Mouse (Mus musculus) MEL (cell line): Measurements from ENCODE around the gene Thap8. TPM values are rescaled to one million over a fixed set of nuclear protein-coding genes. Genes with fewer than 3 reads are reported as not detected.

ENCODE experiments used
- DNase-seq: peaks from one replicate; pipeline ENCODE4 v3.0.0; 2011; ENCODE audit warnings: low read depth, low spot score
- H3K27ac ChIP-seq: 2 replicates; pipeline ENCODE4 v1.5.1; 2012; ENCODE audit warnings: low read depth, mild to moderate bottlenecking, control low read depth, low read length, moderate library complexity; ENCODE audit not compliant: control insufficient read depth
- H3K27me3 ChIP-seq, 2 experiments: fragments of 150-350 bp in 1 of 2; sonication (generic) in 1 of 2; 2 replicates each; pipeline ENCODE4 v1.6.1; 2012; ENCODE audit warnings: low read length in 2 of 2, mild to moderate bottlenecking in 2 of 2, improper control_type of control experiment in 1 of 2, moderate library complexity in 1 of 2; ENCODE audit not compliant: insufficient read depth in 2 of 2, control insufficient read depth in 1 of 2
- H3K36me3 ChIP-seq, 2 experiments: 2 replicates each; pipeline ENCODE4 v1.6.1; 2012 to 2014; ENCODE audit warnings: low read length in 2 of 2, improper control_type of control experiment in 1 of 2, inconsistent platforms in 1 of 2, mild to moderate bottlenecking in 1 of 2; ENCODE audit not compliant: insufficient read depth in 2 of 2, control insufficient read depth in 1 of 2
- H3K4me1 ChIP-seq, 2 experiments: fragments of 150-350 bp in 1 of 2; sonication (generic) in 1 of 2; 2 replicates each; pipeline ENCODE4 v1.6.1; 2012; ENCODE audit warnings: low read length in 2 of 2, improper control_type of control experiment in 1 of 2, mild to moderate bottlenecking in 1 of 2; ENCODE audit not compliant: insufficient read depth in 2 of 2, control insufficient read depth in 1 of 2
- H3K4me3 ChIP-seq, 2 experiments: fragments of 150-350 bp in 1 of 2; sonication (generic) in 1 of 2; 2 replicates each; pipeline ENCODE4 v1.5.1; 2012; ENCODE audit warnings: low read depth in 2 of 2, low read length in 2 of 2, mild to moderate bottlenecking in 2 of 2, moderate library complexity in 2 of 2, control low read depth in 1 of 2, improper control_type of control experiment in 1 of 2; ENCODE audit not compliant: control insufficient read depth in 1 of 2, insufficient read depth in 1 of 2
- H3K79me2 ChIP-seq: 2 replicates; pipeline ENCODE4 v1.6.1; 2012; ENCODE audit warnings: mild to moderate bottlenecking, low read length, moderate library complexity; ENCODE audit not compliant: control insufficient read depth, poor library complexity, insufficient read depth
- H3K9ac ChIP-seq: 2 replicates; pipeline ENCODE4 v1.6.1; 2012; ENCODE audit warnings: low read depth, mild to moderate bottlenecking, control low read depth, low read length, moderate library complexity; ENCODE audit not compliant: control insufficient read depth, poor library complexity, severe bottlenecking
- H3K9me3 ChIP-seq: fragments of 150-350 bp; sonication (generic); replicated peaks from 2 replicates; pipeline ENCODE4 v1.6.1; 2012; ENCODE audit warnings: mild to moderate bottlenecking, low read length, improper control_type of control experiment, moderate library complexity; ENCODE audit not compliant: insufficient read depth
- CHD1 ChIP-seq: IDR thresholded peaks from 2 replicates; pipeline ENCODE4 v1.6.1; 2012; ENCODE audit warnings: low read depth, mild to moderate bottlenecking, inconsistent platforms, low read length, improper control_type of control experiment
- E2F4 ChIP-seq: IDR thresholded peaks from 2 replicates; pipeline ENCODE4 v1.6.1; 2011; ENCODE audit warnings: low read depth, low read length, improper control_type of control experiment, borderline replicate concordance
- EP300 ChIP-seq, 2 experiments: IDR thresholded peaks; 2 replicates each; pipeline ENCODE4 v1.6.1; 2011; ENCODE audit warnings: improper control_type of control experiment in 2 of 2, low read length in 2 of 2, low read depth in 1 of 2, mild to moderate bottlenecking in 1 of 2
- GABPA ChIP-seq: IDR thresholded peaks from 2 replicates; pipeline ENCODE4 v1.6.1; 2012; ENCODE audit warnings: low read depth, mild to moderate bottlenecking, inconsistent platforms, low read length, improper control_type of control experiment, moderate library complexity
- GATA1 ChIP-seq: IDR thresholded peaks from 2 replicates; pipeline ENCODE4 v1.6.1; 2011; ENCODE audit warnings: low read depth, low read length, improper control_type of control experiment
- KAT2A ChIP-seq: conservative IDR thresholded peaks from 2 replicates; pipeline ENCODE4 v1.6.1; 2012; ENCODE audit warnings: low read depth, low read length, improper control_type of control experiment, inconsistent platforms
- MAX ChIP-seq: IDR thresholded peaks from 2 replicates; pipeline ENCODE4 v1.6.1; 2011; ENCODE audit warnings: low read length, improper control_type of control experiment
- MAZ ChIP-seq: IDR thresholded peaks from 2 replicates; pipeline ENCODE4 v1.6.1; 2012; ENCODE audit warnings: low read depth, mild to moderate bottlenecking, inconsistent platforms, low read length, improper control_type of control experiment
- MEF2A ChIP-seq: IDR thresholded peaks from 2 replicates; pipeline ENCODE4 v1.6.1; 2014; ENCODE audit warnings: low read depth, mild to moderate bottlenecking, inconsistent platforms, low read length, improper control_type of control experiment; ENCODE audit not compliant: poor library complexity, insufficient replicate concordance, severe bottlenecking; ENCODE audit errors: extremely low read depth
- MXI1 ChIP-seq: IDR thresholded peaks from 2 replicates; pipeline ENCODE4 v1.6.1; 2011; ENCODE audit warnings: mild to moderate bottlenecking, low read depth, low read length, improper control_type of control experiment
- MYB ChIP-seq: IDR thresholded peaks from 2 replicates; pipeline ENCODE4 v1.6.1; 2011; ENCODE audit warnings: mild to moderate bottlenecking, low read depth, low read length, improper control_type of control experiment
- POLR2A ChIP-seq, 2 experiments: IDR thresholded peaks; 2 replicates each; pipeline ENCODE4 v1.6.1; 2011 to 2012; ENCODE audit warnings: low read length in 2 of 2, mild to moderate bottlenecking in 2 of 2, control low read depth in 1 of 2, improper control_type of control experiment in 1 of 2, low read depth in 1 of 2, moderate library complexity in 1 of 2; ENCODE audit not compliant: control insufficient read depth in 1 of 2, insufficient read depth in 1 of 2, poor library complexity in 1 of 2
- POLR2AphosphoS2 ChIP-seq: IDR thresholded peaks from 2 replicates; pipeline ENCODE4 v1.6.1; 2011; ENCODE audit warnings: low read length, improper control_type of control experiment
- SMC3 ChIP-seq: IDR thresholded peaks from 2 replicates; pipeline ENCODE4 v1.6.1; 2011; ENCODE audit warnings: low read depth, low read length, improper control_type of control experiment
- TBP ChIP-seq: IDR thresholded peaks from 2 replicates; pipeline ENCODE4 v1.8.0; 2011; ENCODE audit warnings: low read depth, low read length, improper control_type of control experiment
- UBTF ChIP-seq: IDR thresholded peaks from 2 replicates; pipeline ENCODE4 v1.6.1; 2012; ENCODE audit warnings: low read depth, mild to moderate bottlenecking, inconsistent platforms, low read length, improper control_type of control experiment, moderate library complexity, borderline replicate concordance; ENCODE audit not compliant: insufficient read depth
- USF1 ChIP-seq: IDR thresholded peaks from 2 replicates; pipeline ENCODE4 v1.6.1; 2014; ENCODE audit warnings: low read depth, mild to moderate bottlenecking, inconsistent platforms, low read length, improper control_type of control experiment, moderate library complexity
- ZC3H11A ChIP-seq: IDR thresholded peaks from 2 replicates; pipeline ENCODE4 v1.6.1; 2012; ENCODE audit warnings: low read depth, mild to moderate bottlenecking, inconsistent platforms, low read length, improper control_type of control experiment
- ZKSCAN1 ChIP-seq: IDR thresholded peaks from 2 replicates; pipeline ENCODE4 v1.6.1; 2012; ENCODE audit warnings: low read depth, mild to moderate bottlenecking, inconsistent platforms, low read length, improper control_type of control experiment, moderate library complexity
- ZMIZ1 ChIP-seq: IDR thresholded peaks from 2 replicates; pipeline ENCODE4 v1.6.1; 2012; ENCODE audit warnings: low read depth, mild to moderate bottlenecking, inconsistent platforms, low read length, improper control_type of control experiment, moderate library complexity
- ZNF384 ChIP-seq: IDR thresholded peaks from 2 replicates; pipeline ENCODE4 v1.6.1; 2012; ENCODE audit warnings: low read depth, mild to moderate bottlenecking, inconsistent platforms, low read length, improper control_type of control experiment
- polyA plus RNA-seq, 2 experiments: library from polyadenylated mRNA; stranded (reverse) in 1 of 2; unstranded in 1 of 2; fragments of >175 nt in 1 of 2; fragments of >200 nt in 1 of 2; gene quantifications; 2 replicates each; pipeline versions ENCODE4 v1.2.1 to v1.2.4; 2012; ENCODE audit warnings: low replicate concordance in 2 of 2, low read depth in 1 of 2; ENCODE audit not compliant: insufficient read length in 2 of 2, insufficient read depth in 1 of 2, missing spikeins in 1 of 2
- total RNA-seq: library from RNA; depleted of rRNA; stranded (reverse); fragments of 300-350 nt; gene quantifications from 2 replicates; pipeline ENCODE4 v1.2.3, GENCODE M21; 2012

The Thap8 gene
- total and polyA plus RNA-seq, 3 experiments, result 0.46 to 0.73 TPM; not detected in 1

DNA sequence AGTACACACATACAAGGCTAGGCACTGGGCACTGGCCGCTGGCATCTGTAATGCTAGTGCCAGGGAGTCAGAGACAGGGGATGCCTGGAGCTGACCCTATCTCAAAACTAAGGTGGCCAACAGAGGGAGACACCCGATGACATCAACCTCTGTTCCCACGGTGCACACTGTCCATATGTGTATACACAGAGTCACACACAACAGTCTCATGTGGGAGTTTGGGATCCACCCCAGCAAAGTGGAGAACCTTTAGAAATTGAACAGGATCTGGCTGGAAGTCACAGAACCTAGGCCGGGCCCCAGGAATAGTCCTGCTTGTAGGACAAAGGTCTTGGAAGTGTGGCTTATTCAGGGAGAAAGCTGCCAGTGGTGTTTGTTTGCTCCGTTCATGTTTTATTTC, 14.4 kb downstream of the Thap8 start:
- no peak for DNase-seq
- TF ChIP-seq MYB, result no peak
- no peak for TF ChIP-seq POLR2A (IDR thresholded peaks at IDR 0.05; ENCODE audit: control insufficient read depth in 1 of 2, insufficient read depth in 1 of 2, low read depth in 1 of 2, low read length in 2 of 2, poor library complexity in 1 of 2)
- no peak for TF ChIP-seq UBTF
- no peak for TF ChIP-seq GABPA
- TF ChIP-seq GATA1, result no peak
- TF ChIP-seq CHD1, result no peak
- TF ChIP-seq KAT2A, result no peak
- TF ChIP-seq TBP, result no peak
- no peak for TF ChIP-seq SMC3
- TF ChIP-seq E2F4, result no peak
- TF ChIP-seq MAX, result no peak
- no peak for TF ChIP-seq ZNF384
- TF ChIP-seq ZC3H11A, result no peak
- no peak for TF ChIP-seq ZMIZ1
- no peak for TF ChIP-seq MXI1
- TF ChIP-seq ZKSCAN1, result no peak
- no peak for TF ChIP-seq EP300 (IDR thresholded peaks at IDR 0.05; ENCODE audit: low read depth in 1 of 2, low read length in 2 of 2)
- no peak for TF ChIP-seq POLR2AphosphoS2
- no peak for TF ChIP-seq USF1
- Histone ChIP-seq H3K4me3 (no peak overlapping the region), H3K36me3 (no peaks in the 10 kb centered on the region), H3K4me1 (peaks cover 0 to 4% of the 10 kb centered on the region in 2 experiments; a peak in 1 of 4 replicates), H3K9ac (no peak overlapping the region), H3K9me3 (no peaks in the 10 kb centered on the region), H3K27ac (no peak overlapping the region), H3K79me2 (no peaks in the 10 kb centered on the region), H3K27me3 (0 out of 4 replicates have a peak, but pooled peaks cover 0 to 2% of the 10 kb centered on the region in 2 experiments)

DNA sequence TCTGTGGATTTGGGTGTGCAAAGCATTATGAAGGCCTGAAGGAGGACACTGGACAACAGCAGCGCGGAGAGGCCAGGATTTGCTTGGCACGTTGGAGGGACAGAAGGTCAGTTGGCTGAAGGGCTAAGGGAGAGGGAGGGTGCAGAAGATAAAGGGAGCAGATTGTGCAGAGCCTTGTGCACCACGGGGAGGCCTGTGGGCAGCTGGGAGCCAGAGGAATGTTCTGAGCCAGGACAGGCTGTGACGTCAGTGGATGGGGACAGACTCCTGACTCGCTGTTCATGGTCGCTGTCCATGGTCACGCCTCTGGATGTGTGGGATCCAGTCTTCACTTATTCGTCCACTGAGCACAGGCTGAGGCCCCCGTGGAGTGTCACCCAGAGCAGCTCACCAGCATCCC, 15.2 kb downstream of the Thap8 start:
- Histone ChIP-seq H3K4me3 (no peak overlapping the region), H3K79me2 (no peaks in the 10 kb centered on the region), H3K9ac (no peak overlapping the region), H3K4me1 (peaks cover 0 to 4% of the 10 kb centered on the region in 2 experiments; a peak in 1 of 4 replicates), H3K27me3 (0 out of 4 replicates have a peak, but pooled peaks cover 0 to 2% of the 10 kb centered on the region in 2 experiments), H3K27ac (no peak overlapping the region), H3K9me3 (no peaks in the 10 kb centered on the region), H3K36me3 (no peaks in the 10 kb centered on the region)
- TF ChIP-seq MAZ, result no peak
- no peak for TF ChIP-seq USF1
- no peak for TF ChIP-seq MEF2A
- TF ChIP-seq SMC3, result no peak
- DNase-seq, result peak; percentile 40
